Mouse (Mus musculus) E14TG2a.4 (cell line): ENCODE measurements around the gene Phldb2.
A peak's percentile ranks its signal among the peaks of the same experiment; 100 is the strongest.

Experiments used
- CTCF ChIP-seq: conservative IDR thresholded peaks from 2 replicates; pipeline ENCODE4 v1.5.1; 2014; ENCODE audit warnings: low read length
- NANOG ChIP-seq: IDR thresholded peaks from 2 replicates; pipeline ENCODE4 v1.6.1; 2014; ENCODE audit warnings: borderline replicate concordance, low read length, mixed read lengths

GRCm38 (mm10) chr16:45756855-45757254 lies 196.5 kb downstream of the Phldb2 start:
- TF ChIP-seq CTCF (peak; percentile 51), NANOG (no peak)
